Mouse (Mus musculus) spleen, adult 18-20 months (tissue): Measurements from ENCODE around the gene Ppara.
"Not testable (repeated sequence)": the region's sequence is repeated elsewhere in the genome, so short reads cannot be mapped to it uniquely, and the experiment has no call there.

Source experiments
- DNase-seq, 2 experiments: peaks; one replicate each; pipeline ENCODE4 v3.0.0; 2022; ENCODE audit warnings: mixed read lengths in 2 of 2

The Ppara gene

GRCm38 (mm10) chr15:85765022-85765421 is 30.2 kb downstream of the Ppara start:
- DNase-seq = no peak

- DNase-seq = no peak
These were observed 31.9 kb downstream of the Ppara start for GRCm38 (mm10) chr15:85766677-85767076.

- DNase-seq = no peak
These were observed 34.2 kb downstream of the Ppara start for GRCm38 (mm10) chr15:85768991-85769390.

- DNase-seq = no peak
These were observed 36.7 kb downstream of the Ppara start for GRCm38 (mm10) chr15:85771306-85772121.

GRCm38 (mm10) chr15:85772146-85772740 is 37.5 kb downstream of the Ppara start:
- no peak for DNase-seq

GRCm38 (mm10) chr15:85774419-85774818 is 39.6 kb downstream of the Ppara start:
- DNase-seq = no peak

- no peak for DNase-seq
These were observed 40.2 kb downstream of the Ppara start for GRCm38 (mm10) chr15:85775001-85775400.

- no peak for DNase-seq
These were observed 41.5 kb downstream of the Ppara start for GRCm38 (mm10) chr15:85776241-85776640.

GRCm38 (mm10) chr15:85776771-85777170 is 42.0 kb downstream of the Ppara start:
- DNase-seq = no peak

GRCm38 (mm10) chr15:85778891-85779290 is 44.1 kb downstream of the Ppara start:
- DNase-seq = not testable (repeated sequence)

GRCm38 (mm10) chr15:85783146-85783545 is 48.4 kb downstream of the Ppara start:
- no peak for DNase-seq

GRCm38 (mm10) chr15:85784341-85784740 is 49.6 kb downstream of the Ppara start:
- DNase-seq = no peak

- DNase-seq = no peak
These were observed 51.9 kb downstream of the Ppara start for GRCm38 (mm10) chr15:85786711-85787110.

- DNase-seq = no peak
These were observed 52.7 kb downstream of the Ppara start for GRCm38 (mm10) chr15:85787482-85787881.

GRCm38 (mm10) chr15:85788051-85788450 is 53.3 kb downstream of the Ppara start:
- DNase-seq = no peak

- DNase-seq = no peak
These were observed 53.9 kb downstream of the Ppara start for GRCm38 (mm10) chr15:85788633-85789032.

- no peak for DNase-seq
These were observed 56.7 kb downstream of the Ppara start for GRCm38 (mm10) chr15:85791449-85791848.

- DNase-seq = no peak
These were observed 58.0 kb downstream of the Ppara start for GRCm38 (mm10) chr15:85792819-85793218.

GRCm38 (mm10) chr15:85795516-85795915 is 60.7 kb downstream of the Ppara start:
- no peak for DNase-seq

- no peak for DNase-seq
These were observed 63.9 kb downstream of the Ppara start for GRCm38 (mm10) chr15:85798676-85799075.

- DNase-seq = no peak
These were observed 68.1 kb downstream of the Ppara start for GRCm38 (mm10) chr15:85802931-85803330.

GRCm38 (mm10) chr15:85806886-85807285 is 72.1 kb downstream of the Ppara start:
- no peak for DNase-seq

- no peak for DNase-seq
These were observed 72.6 kb downstream of the Ppara start for GRCm38 (mm10) chr15:85807404-85807803.

- DNase-seq = no peak
These were observed 73.2 kb downstream of the Ppara start for GRCm38 (mm10) chr15:85808031-85808430.
